Mouse (Mus musculus) hindbrain, postnatal 0 days (tissue): ENCODE measurements at regions not wholly inside any gene's neighbourhood (a gene's known extent, or its start where the extent isn't known, plus 50 kb on each side); places are given as distances from the start of the nearest gene placed in this dataset.

Experiments used
- ATAC-seq: fragments of 200-750 bp; cut with Nextera tagmentation; 2 replicates; pipeline ENCODE4 v1.8.0; 2017; ENCODE audit warnings: mild to moderate bottlenecking, moderate TSS enrichment, moderate library complexity
- DNase-seq: peaks from one replicate; pipeline ENCODE4 v3.0.0-alpha.2; 2015; ENCODE audit warnings: low spot score
- H3K27ac ChIP-seq: fragments of 300-500 bp; sonication (generic); 2 replicates; pipeline ENCODE4 v1.5.1; 2014; ENCODE audit warnings: mild to moderate bottlenecking
- H3K27me3 ChIP-seq: fragments of 300-500 bp; sonication (generic); 2 replicates; pipeline ENCODE4 v1.6.1; 2014; ENCODE audit warnings: low read length, mixed read lengths; ENCODE audit not compliant: insufficient read depth
- H3K36me3 ChIP-seq: fragments of 300-500 bp; sonication (generic); 2 replicates; pipeline ENCODE4 v1.6.1; 2014; ENCODE audit warnings: low read length, mixed read lengths; ENCODE audit not compliant: insufficient read depth
- H3K4me1 ChIP-seq: fragments of 300-500 bp; sonication (generic); 2 replicates; pipeline ENCODE4 v1.6.1; 2014; ENCODE audit warnings: antibody characterized with exemption, low read length, mixed read lengths; ENCODE audit not compliant: insufficient read depth
- H3K4me2 ChIP-seq: fragments of 300-500 bp; sonication (generic); 2 replicates; pipeline ENCODE4 v1.6.1; 2014; ENCODE audit warnings: low read depth, mild to moderate bottlenecking, low read length, moderate library complexity, mixed read lengths
- H3K4me3 ChIP-seq: fragments of 300-500 bp; sonication (generic); 2 replicates; pipeline ENCODE4 v1.5.1; 2014; ENCODE audit warnings: low read length
- H3K9ac ChIP-seq: fragments of 300-500 bp; sonication (generic); replicated peaks from 2 replicates; pipeline ENCODE4 v1.6.1; 2014; ENCODE audit warnings: mild to moderate bottlenecking, low read length, moderate library complexity, mixed read lengths
- H3K9me3 ChIP-seq: fragments of 300-500 bp; sonication (generic); 2 replicates; pipeline ENCODE4 v1.6.1; 2016; ENCODE audit warnings: low read length, mixed read lengths
- CTCF ChIP-seq: IDR thresholded peaks from 2 replicates; pipeline ENCODE4 v1.5.1; 2016; ENCODE audit warnings: antibody characterized with exemption, control low read depth, low read depth
- WGBS: fragments of 180-500 bp; shearing (Covaris S2); extraction: QIAGEN DNeasy Blood & Tissue Kit; methylation state at CpG from one replicate; pipeline ENCODE4 v1.1.7; 2014; 5-methylcytosine and 5-hydroxymethylcytosine counted together

- Histone ChIP-seq H3K9me3 (no peaks in the 10 kb centered on the region), H3K4me2 (no peak overlapping the region), H3K27ac (no peak overlapping the region), H3K36me3 (no peaks in the 10 kb centered on the region), H3K27me3 (no peaks in the 10 kb centered on the region), H3K4me1 (no peaks in the 10 kb centered on the region), H3K4me3 (no peak overlapping the region), H3K9ac (no peak overlapping the region)
- ATAC-seq: no peak
- no peak for DNase-seq
- 75% methylated on average over 4 of the region's 4 CpGs for WGBS
- no peak for TF ChIP-seq CTCF
These were observed 60.3 kb downstream of the Fzd1 start for GRCm38 (mm10) chr5:4697346-4698095.

- DNase-seq (no peak), ATAC-seq (no peak)
- no peak overlapping the region for H3K4me3 ChIP-seq
- H3K4me2 ChIP-seq: no peak overlapping the region
- no peaks in the 10 kb centered on the region for H3K9me3 ChIP-seq
- H3K27ac ChIP-seq: no peak overlapping the region
- H3K36me3 ChIP-seq: no peaks in the 10 kb centered on the region
- no peaks in the 10 kb centered on the region for H3K27me3 ChIP-seq
- H3K9ac ChIP-seq: no peak overlapping the region
- TF ChIP-seq CTCF: no peak
- H3K4me1 ChIP-seq: no peaks in the 10 kb centered on the region
These were observed 61.1 kb downstream of the Fzd1 start for GRCm38 (mm10) chr5:4696701-4697100.

GRCm38 (mm10) chr5:4689130-4689529, 68.7 kb downstream of the Fzd1 start:
- H3K9me3 ChIP-seq: no peaks in the 10 kb centered on the region
- no peak overlapping the region for H3K4me2 ChIP-seq
- H3K27me3 ChIP-seq: no peaks in the 10 kb centered on the region
- H3K9ac ChIP-seq: no peak overlapping the region
- no peaks in the 10 kb centered on the region for H3K36me3 ChIP-seq
- DNase-seq (no peak), ATAC-seq (no peak)
- H3K4me1 ChIP-seq: no peaks in the 10 kb centered on the region
- no peak for TF ChIP-seq CTCF
- no peak overlapping the region for H3K27ac ChIP-seq
- H3K4me3 ChIP-seq: no peak overlapping the region
- WGBS: 83% methylated on average over 2 of the region's 2 CpGs

GRCm38 (mm10) chr5:4675316-4675715, 82.5 kb downstream of the Fzd1 start:
- 86% methylated on average over 2 of the region's 2 CpGs for whole genome bisulfite sequencing
- H3K4me2 ChIP-seq: no peak overlapping the region
- no peaks in the 10 kb centered on the region for H3K9me3 ChIP-seq
- no peak overlapping the region for H3K27ac ChIP-seq
- ATAC-seq: no peak
- no peaks in the 10 kb centered on the region for H3K27me3 ChIP-seq
- no peak for TF ChIP-seq CTCF
- no peaks in the 10 kb centered on the region for H3K36me3 ChIP-seq
- no peak for DNase-seq
- no peak overlapping the region for H3K9ac ChIP-seq
- H3K4me3 ChIP-seq: no peak overlapping the region
- no peaks in the 10 kb centered on the region for H3K4me1 ChIP-seq

GRCm38 (mm10) chr5:4666381-4666780, 91.5 kb downstream of the Fzd1 start:
- Histone ChIP-seq H3K9me3 (no peaks in the 10 kb centered on the region), H3K27me3 (no peaks in the 10 kb centered on the region), H3K4me1 (0 out of 2 replicates have a peak, but pooled peaks cover 3% of the 10 kb centered on the region), H3K4me2 (peak overlapping the region; percentile 36; the same call in 1 of the 2 replicates), H3K4me3 (no peak overlapping the region), H3K36me3 (no peaks in the 10 kb centered on the region), H3K9ac (no peak overlapping the region), H3K27ac (no peak overlapping the region)
- no peak for TF ChIP-seq CTCF
- ATAC-seq (no peak), DNase-seq (peak; percentile 12)
- WGBS: 49% methylated on average over 12 of the region's 12 CpGs

GRCm38 (mm10) chr5:4665978-4666377, 91.9 kb downstream of the Fzd1 start:
- Histone ChIP-seq H3K9ac (no peak overlapping the region), H3K4me1 (0 out of 2 replicates have a peak, but pooled peaks cover 3% of the 10 kb centered on the region), H3K36me3 (no peaks in the 10 kb centered on the region), H3K9me3 (no peaks in the 10 kb centered on the region), H3K4me3 (no peak overlapping the region), H3K27ac (no peak overlapping the region), H3K27me3 (no peaks in the 10 kb centered on the region), H3K4me2 (peak overlapping the region; percentile 36; the same call in 1 of the 2 replicates)
- DNase-seq (no peak), ATAC-seq (no peak)
- 64% methylated on average over 9 of the region's 9 CpGs for WGBS
- TF ChIP-seq CTCF: no peak

- DNase-seq: no peak
- H3K4me1 ChIP-seq: 0 out of 2 replicates have a peak, but pooled peaks cover 3% of the 10 kb centered on the region
- ATAC-seq: no peak
- no peak overlapping the region for H3K27ac ChIP-seq
- no peak overlapping the region for H3K4me2 ChIP-seq
- H3K9ac ChIP-seq: no peak overlapping the region
- H3K4me3 ChIP-seq: no peak overlapping the region
- no peaks in the 10 kb centered on the region for H3K27me3 ChIP-seq
- TF ChIP-seq CTCF: no peak
- no peaks in the 10 kb centered on the region for H3K9me3 ChIP-seq
- no peaks in the 10 kb centered on the region for H3K36me3 ChIP-seq
- WGBS: 70% methylated on average over 4 of the region's 4 CpGs
These were observed 92.9 kb downstream of the Fzd1 start for GRCm38 (mm10) chr5:4664918-4665317.
